34 mouse cellular contexts compared by ENCODE assay signal in the genomic region with DNA sequence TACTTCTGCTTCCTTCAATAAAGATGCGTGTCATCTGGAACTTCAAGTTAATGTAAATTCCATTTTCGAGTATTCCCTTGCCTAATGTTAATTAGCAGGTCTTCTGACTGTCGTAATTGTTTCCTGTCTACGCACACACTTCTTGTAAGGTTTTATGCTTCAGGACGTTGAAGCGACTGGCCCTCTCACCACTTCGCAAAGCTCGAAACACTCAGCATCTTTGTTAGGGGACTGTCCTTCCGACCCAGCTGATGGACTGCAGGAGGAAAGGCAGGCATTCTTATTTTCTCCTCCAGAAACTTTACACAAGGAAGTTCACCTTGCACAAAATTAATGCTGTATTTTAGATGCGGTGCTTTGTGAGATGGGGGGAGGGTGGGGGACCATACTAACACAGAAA.
"Had no signal": no experiment of that assay in that cellular context is flagged by ENCODE, and none has a peak within 500 bp of the region (broad histone marks: within the 10 kb centered on the region; RNA-seq: fewer than 3 reads in every experiment).

No protein-coding gene starts in this region.

- H3K9me3 ChIP-seq: heart, embryonic 12.5 days; heart, embryonic 13.5 days; heart, embryonic 15.5 days; hindbrain, embryonic 10.5 days; hindbrain, embryonic 12.5 days; hindbrain, embryonic 13.5 days; hindbrain, embryonic 15.5 days; intestine, embryonic 15.5 days; kidney, embryonic 15.5 days had no signal

- H3K36me3 ChIP-seq: heart, embryonic 12.5 days; heart, embryonic 13.5 days; heart, embryonic 15.5 days; hindbrain, embryonic 10.5 days; hindbrain, embryonic 12.5 days; hindbrain, embryonic 13.5 days; hindbrain, embryonic 15.5 days; intestine, embryonic 15.5 days; kidney, embryonic 15.5 days had no signal

- H3K4me1 ChIP-seq: heart, embryonic 12.5 days; heart, embryonic 13.5 days; heart, embryonic 15.5 days; hindbrain, embryonic 10.5 days; hindbrain, embryonic 12.5 days; hindbrain, embryonic 15.5 days; intestine, embryonic 15.5 days had no signal

- H3K27ac ChIP-seq: heart, embryonic 13.5 days; heart, embryonic 15.5 days; hindbrain, embryonic 10.5 days; hindbrain, embryonic 12.5 days; hindbrain, embryonic 13.5 days; hindbrain, embryonic 14.5 days; hindbrain, embryonic 15.5 days; hindbrain, postnatal 0 days; intestine, embryonic 15.5 days; kidney, embryonic 15.5 days; kidney, postnatal 0 days; layer of hippocampus, adult 2 months; left cerebral cortex, adult 2 months had no signal

- H3K4me2 ChIP-seq: heart, embryonic 11.5 days; heart, embryonic 12.5 days; heart, embryonic 13.5 days; heart, embryonic 15.5 days; hindbrain, embryonic 12.5 days; hindbrain, embryonic 13.5 days; hindbrain, embryonic 14.5 days; hindbrain, embryonic 15.5 days; intestine, embryonic 15.5 days; kidney, embryonic 15.5 days had no signal

- ATAC-seq: hindbrain, embryonic 16.5 days; hindbrain, postnatal 0 days; inflammation-experienced regulatory T-cells, adult 6 months; intestine, embryonic 15.5 days; intestine, embryonic 16.5 days; intestine, postnatal 0 days had no signal

- H3K27me3 ChIP-seq: heart, embryonic 12.5 days; heart, embryonic 13.5 days; heart, embryonic 15.5 days; hindbrain, embryonic 12.5 days; hindbrain, embryonic 13.5 days; hindbrain, embryonic 15.5 days; intestine, embryonic 15.5 days; kidney, embryonic 15.5 days had no signal

- H3K9ac ChIP-seq: heart, embryonic 12.5 days; heart, embryonic 13.5 days; heart, embryonic 15.5 days; hindbrain, embryonic 12.5 days; hindbrain, embryonic 13.5 days; hindbrain, embryonic 14.5 days; hindbrain, embryonic 15.5 days; intestine, embryonic 15.5 days; kidney, embryonic 15.5 days had no signal

- H3K4me3 ChIP-seq: heart, embryonic 12.5 days; heart, embryonic 13.5 days; heart, embryonic 15.5 days; hindbrain, embryonic 10.5 days; hindbrain, embryonic 12.5 days; hindbrain, embryonic 13.5 days; hindbrain, embryonic 15.5 days; intestine, embryonic 15.5 days; kidney, embryonic 15.5 days; layer of hippocampus, adult 2 months; left cerebral cortex, adult 2 months had no signal

- DNase-seq: heart, postnatal 10 days; heart, postnatal 14 days; heart, postnatal 36 days; heart, postnatal 4 days; kidney, adult 11 months; kidney, adult 18-20 months; kidney, adult 2 months; kidney, adult 8-10 months; kidney, adult 9 months; kidney, postnatal 10 days; kidney, postnatal 25 days; kidney, postnatal 36 days; kidney, postnatal 4 days; layer of hippocampus, adult 9-11 months; layer of hippocampus, postnatal 36 days had no signal
